Mouse (Mus musculus) kidney, embryonic 14.5 days (tissue): ENCODE results near the gene Zfp385c. TPM values are rescaled to one million over a fixed set of nuclear protein-coding genes. Genes with fewer than 3 reads are reported as not detected.

Experiments
- ATAC-seq: fragments of 200-750 bp; cut with Nextera tagmentation; 2 replicates; pipeline ENCODE4 v1.8.0; 2017; ENCODE audit warnings: moderate number of reproducible peaks, mild to moderate bottlenecking, moderate TSS enrichment, moderate library complexity; ENCODE audit not compliant: low FRiP score, low TSS enrichment
- H3K27ac ChIP-seq: fragments of 300-500 bp; sonication (generic); 2 replicates; pipeline ENCODE4 v1.5.1; 2014; ENCODE audit warnings: low read depth, mild to moderate bottlenecking, low read length, moderate library complexity, mixed read lengths
- H3K27me3 ChIP-seq: fragments of 300-500 bp; sonication (generic); 2 replicates; pipeline ENCODE4 v1.6.1; 2014; ENCODE audit warnings: mild to moderate bottlenecking, low read length; ENCODE audit not compliant: control insufficient read depth, insufficient read depth
- H3K36me3 ChIP-seq: fragments of 300-500 bp; sonication (generic); 2 replicates; pipeline ENCODE4 v1.6.1; 2014; ENCODE audit warnings: low read length, mixed read lengths; ENCODE audit not compliant: control insufficient read depth, insufficient read depth
- H3K4me1 ChIP-seq: fragments of 300-500 bp; sonication (generic); 2 replicates; pipeline ENCODE4 v1.6.1; 2014; ENCODE audit warnings: low read length, mixed read lengths; ENCODE audit not compliant: control insufficient read depth, insufficient read depth
- H3K4me2 ChIP-seq: fragments of 300-500 bp; sonication (generic); replicated peaks from 2 replicates; pipeline ENCODE4 v1.6.1; 2014; ENCODE audit warnings: low read depth, mild to moderate bottlenecking, low read length
- H3K4me3 ChIP-seq: fragments of 300-500 bp; sonication (generic); 2 replicates; pipeline ENCODE4 v1.5.1; 2014; ENCODE audit warnings: mild to moderate bottlenecking, low read length
- H3K9ac ChIP-seq: fragments of 300-500 bp; sonication (generic); 2 replicates; pipeline ENCODE4 v1.6.1; 2014; ENCODE audit warnings: low read depth, mild to moderate bottlenecking, low read length, moderate library complexity
- H3K9me3 ChIP-seq: fragments of 300-500 bp; sonication (generic); 2 replicates; pipeline ENCODE4 v1.6.1; 2016; ENCODE audit warnings: low read length; ENCODE audit not compliant: control insufficient read depth
- WGBS: fragments of 180-500 bp; shearing (Covaris S2); extraction: QIAGEN DNeasy Blood & Tissue Kit; methylation state at CpG from one replicate; pipeline ENCODE4 v1.1.7; 2014; 5-methylcytosine and 5-hydroxymethylcytosine counted together
- polyA plus RNA-seq: library from polyadenylated mRNA; unstranded; fragments of >200 nt; fragmentation: Nextera tagmentation; extraction: Ambion mirVana; gene quantifications from 2 replicates; pipeline ENCODE4 v1.2.1, GENCODE M21; 2014

Zfp385c gene
- polyA plus RNA-seq, 1 experiment from 2014 or later, result 0.50 TPM

GRCm38 (mm10) chr11:100640159-100640906 lies 51.9 kb downstream of the Zfp385c start:
- Histone ChIP-seq H3K4me1 (no peaks in the 10 kb centered on the region), H3K9me3 (no peaks in the 10 kb centered on the region), H3K4me3 (peak overlapping the region; percentile 29), H3K4me2 (peak overlapping the region; percentile 68), H3K27me3 (peaks cover 10% of the 10 kb centered on the region), H3K9ac (0 out of 2 replicates have a peak overlapping the region, but pooled peaks have one; percentile 14), H3K27ac (no peak overlapping the region), H3K36me3 (no peaks in the 10 kb centered on the region)
- peak; percentile 60 for ATAC-seq
- 9% methylated on average over 49 of the region's 52 CpGs for WGBS

DNA sequence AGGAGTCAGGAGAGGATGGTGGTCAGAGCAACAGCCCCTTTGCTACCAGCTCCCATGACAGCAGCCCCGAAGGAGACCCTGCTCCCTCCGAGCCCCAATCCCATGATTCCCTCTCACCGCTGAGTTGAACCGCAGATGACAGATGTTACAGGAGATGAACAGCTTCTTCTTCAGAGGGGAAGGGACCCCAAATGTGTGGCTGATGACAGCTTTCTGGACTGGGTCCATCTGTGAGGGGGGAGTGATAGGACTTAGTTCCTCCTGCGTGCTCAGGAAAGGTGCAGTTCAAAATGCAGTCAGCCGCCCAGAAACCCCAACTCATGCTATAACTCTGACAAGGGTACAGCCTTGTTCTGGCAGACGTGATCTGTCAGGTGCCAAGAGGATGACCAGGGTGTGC lies 57.7 kb downstream of the Zfp385c start:
- Histone ChIP-seq H3K4me3 (no peak overlapping the region), H3K36me3 (no peaks in the 10 kb centered on the region), H3K4me1 (no peaks in the 10 kb centered on the region), H3K4me2 (no peak overlapping the region), H3K9me3 (no peaks in the 10 kb centered on the region), H3K27ac (no peak overlapping the region), H3K27me3 (peaks cover 8% of the 10 kb centered on the region), H3K9ac (no peak overlapping the region)
- 70% methylated on average over 7 of the region's 7 CpGs for WGBS
- no peak for ATAC-seq

DNA sequence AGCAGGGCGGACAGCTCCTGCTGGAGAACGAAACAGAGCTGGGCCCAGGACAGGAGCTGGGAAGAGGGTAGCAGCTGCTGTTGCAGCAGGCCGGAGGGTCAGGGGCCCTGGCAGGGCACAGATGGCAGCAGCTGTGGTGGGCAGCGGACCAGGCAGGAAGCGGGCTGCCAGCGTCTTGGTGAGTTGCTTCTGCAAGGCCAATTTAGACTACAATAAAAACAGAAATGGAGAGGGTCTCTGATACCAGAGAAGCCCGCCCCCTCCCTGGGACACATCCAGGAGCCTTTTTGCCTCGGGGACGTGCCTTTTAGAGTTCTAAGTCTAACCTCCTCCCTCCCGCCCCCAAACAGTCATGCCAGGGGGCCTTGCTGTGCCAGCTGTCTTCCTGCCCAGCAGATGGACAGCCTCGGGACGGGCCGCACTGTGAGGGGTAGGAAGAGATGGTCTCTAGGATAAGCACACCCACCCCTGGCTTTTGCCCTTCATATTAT lies 63.3 kb downstream of the Zfp385c start:
- Histone ChIP-seq H3K27ac (no peak overlapping the region), H3K27me3 (no peaks in the 10 kb centered on the region), H3K9ac (peak overlapping the region; percentile 31; the same call in 1 of the 2 replicates), H3K4me2 (peak overlapping the region; percentile 10; the same call in 1 of the 2 replicates), H3K9me3 (no peaks in the 10 kb centered on the region), H3K4me3 (no peak overlapping the region), H3K36me3 (peaks cover 21% of the 10 kb centered on the region; the same call in 1 of the 2 replicates), H3K4me1 (peaks cover 14% of the 10 kb centered on the region)
- 0 out of 2 replicates have a peak, but pooled peaks have one; percentile 36 for ATAC-seq
- 30% methylated on average over 13 of the region's 13 CpGs for WGBS

- no peak for ATAC-seq
- no peak overlapping the region for H3K4me3 ChIP-seq
- WGBS, result 94% methylated on average over 5 of the region's 5 CpGs
Observed at GRCm38 (mm10) chr11:100628056-100628455, 64.2 kb downstream of the Zfp385c start.

GRCm38 (mm10) chr11:100626701-100627195 lies 65.5 kb downstream of the Zfp385c start:
- Histone ChIP-seq H3K36me3 (peaks cover 21% of the 10 kb centered on the region; the same call in 1 of the 2 replicates), H3K4me3 (no peak overlapping the region), H3K9me3 (no peaks in the 10 kb centered on the region), H3K4me2 (no peak overlapping the region), H3K4me1 (peaks cover 18% of the 10 kb centered on the region), H3K27ac (no peak overlapping the region), H3K9ac (no peak overlapping the region), H3K27me3 (no peaks in the 10 kb centered on the region)
- 23% methylated on average over 9 of the region's 9 CpGs for WGBS
- peak; percentile 40; the same call in 1 of the 2 replicates for ATAC-seq

More at GRCm38 (mm10) chr11:100628056-100628455, 64.2 kb downstream of the Zfp385c start:
- no peak overlapping the region for H3K27ac ChIP-seq
- H3K27me3 ChIP-seq, result no peaks in the 10 kb centered on the region
- H3K36me3 ChIP-seq, result peaks cover 21% of the 10 kb centered on the region; the same call in 1 of the 2 replicates
- peaks cover 18% of the 10 kb centered on the region for H3K4me1 ChIP-seq
- no peak overlapping the region for H3K4me2 ChIP-seq
- no peak overlapping the region for H3K9ac ChIP-seq
- no peaks in the 10 kb centered on the region for H3K9me3 ChIP-seq

DNA sequence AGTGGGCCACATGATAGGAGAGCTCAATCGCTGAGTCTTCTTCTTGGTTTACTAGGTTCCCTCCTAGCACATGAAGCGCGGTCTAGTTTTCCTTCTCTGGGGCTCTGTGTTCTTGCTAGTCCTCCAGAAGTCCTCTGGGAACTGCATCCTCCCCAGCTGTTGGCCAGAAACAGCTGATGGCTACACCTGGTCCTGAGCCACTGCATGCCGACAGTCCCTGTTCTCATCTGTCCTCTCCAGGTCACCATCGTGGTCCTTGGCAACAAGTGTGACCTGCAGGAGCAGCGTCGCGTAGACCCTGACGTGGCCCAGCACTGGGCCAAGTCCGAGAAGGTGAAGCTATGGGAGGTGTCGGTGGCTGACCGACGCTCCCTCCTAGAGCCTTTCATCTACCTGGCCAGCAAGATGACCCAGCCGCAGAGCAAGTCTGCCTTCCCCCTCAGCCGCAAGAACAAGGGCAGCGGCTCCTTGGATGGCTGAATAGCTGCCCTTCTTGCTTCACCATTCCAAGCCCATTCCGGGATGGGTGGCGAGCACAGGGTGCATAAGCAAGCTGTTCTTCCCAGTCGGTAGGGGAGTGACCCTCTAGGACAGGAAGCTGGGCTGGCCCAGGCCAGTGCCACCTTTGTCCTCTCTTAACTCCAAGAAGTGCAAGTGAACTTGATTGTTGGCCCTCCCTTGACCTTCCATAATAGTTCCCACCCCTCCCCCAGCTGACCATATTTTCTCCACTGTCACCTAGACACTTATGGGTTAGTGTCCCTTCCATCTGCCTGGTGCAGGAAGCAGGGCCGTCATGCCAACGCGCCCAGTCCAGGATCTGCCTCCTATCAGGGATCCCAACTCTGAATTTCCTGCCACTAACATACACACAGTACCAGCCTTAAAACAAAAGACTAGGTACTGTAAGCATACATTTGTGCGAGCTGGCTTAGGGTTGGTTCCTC lies 66.2 kb downstream of the Zfp385c start:
- H3K9me3 ChIP-seq, result no peaks in the 10 kb centered on the region
- H3K9ac ChIP-seq, result no peak overlapping the region
- no peak overlapping the region for H3K4me2 ChIP-seq
- no peak overlapping the region for H3K4me3 ChIP-seq
- WGBS, result 90% methylated on average over 23 of the region's 23 CpGs
- no peak overlapping the region for H3K27ac ChIP-seq
- peaks cover 18% of the 10 kb centered on the region for H3K4me1 ChIP-seq
- ATAC-seq, result no peak
- H3K27me3 ChIP-seq, result no peaks in the 10 kb centered on the region
- peaks cover 21% of the 10 kb centered on the region; the same call in 1 of the 2 replicates for H3K36me3 ChIP-seq

GRCm38 (mm10) chr11:100623867-100624266 lies 68.4 kb downstream of the Zfp385c start:
- ATAC-seq, result no peak
- Histone ChIP-seq H3K27ac (no peak overlapping the region), H3K27me3 (no peaks in the 10 kb centered on the region), H3K4me1 (peaks cover 17% of the 10 kb centered on the region), H3K4me2 (peak overlapping the region; percentile 61), H3K9me3 (no peaks in the 10 kb centered on the region), H3K36me3 (peaks cover 21% of the 10 kb centered on the region; the same call in 1 of the 2 replicates), H3K4me3 (peak overlapping the region; percentile 81; the same call in 1 of the 2 replicates), H3K9ac (peak overlapping the region; percentile 31; the same call in 1 of the 2 replicates)
- WGBS, result 38% methylated on average over 5 of the region's 5 CpGs

GRCm38 (mm10) chr11:100622714-100623113 lies 69.5 kb downstream of the Zfp385c start:
- H3K9me3 ChIP-seq, result no peaks in the 10 kb centered on the region
- no peaks in the 10 kb centered on the region for H3K27me3 ChIP-seq
- peak overlapping the region; percentile 83 for H3K9ac ChIP-seq
- peak; percentile 81 for ATAC-seq
- H3K27ac ChIP-seq, result peak overlapping the region; percentile 75; the same call in 1 of the 2 replicates
- peak overlapping the region; percentile 81 for H3K4me3 ChIP-seq
- WGBS, result under 1% methylated on average over 24 of the region's 24 CpGs
- H3K4me1 ChIP-seq, result peaks cover 22% of the 10 kb centered on the region
- peak overlapping the region; percentile 61 for H3K4me2 ChIP-seq
- peaks cover 21% of the 10 kb centered on the region; the same call in 1 of the 2 replicates for H3K36me3 ChIP-seq
